Mouse (Mus musculus) lung, adult 18-20 months (tissue): ENCODE data around the gene Lrrc20.
"Not testable (repeated sequence)": the region's sequence is repeated elsewhere in the genome, so short reads cannot be mapped to it uniquely, and the experiment has no call there.

ENCODE experiments used
- DNase-seq, 2 experiments: peaks; one replicate each; pipeline ENCODE4 v3.0.0; 2022; ENCODE audit warnings: mixed read lengths in 2 of 2

The Lrrc20 gene

GRCm38 (mm10) chr10:61475594-61476439 lies at the start of gene Lrrc20:
Gene Lrrc20 (plus strand): TSS chr10:61475801.
- DNase-seq: peak; percentile 94 to 95

DNA sequence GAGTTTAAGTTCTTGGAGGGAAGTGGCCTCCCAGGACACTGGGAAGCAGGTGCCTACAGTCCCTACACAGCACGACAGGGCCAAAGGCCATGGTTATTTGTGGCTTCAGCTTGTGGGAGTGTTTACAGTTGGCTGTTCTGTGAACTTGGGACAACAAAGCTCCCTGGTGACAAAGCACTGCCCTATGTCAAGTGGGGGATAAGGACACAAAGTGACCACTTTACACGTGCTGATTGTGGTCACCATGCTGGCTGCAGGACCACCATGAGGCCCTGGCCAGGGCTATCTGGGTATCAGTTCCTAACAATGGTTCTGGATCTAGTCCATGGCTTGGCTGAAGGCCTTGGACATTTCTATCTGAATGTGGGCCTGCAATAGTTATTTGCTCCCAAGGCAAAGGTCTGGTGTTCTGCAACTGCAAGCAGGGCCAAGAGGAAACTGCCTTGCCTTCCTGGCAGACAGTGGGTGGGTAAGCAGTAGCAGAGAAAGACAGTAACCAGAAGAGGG lies 49.3 kb upstream of the Lrrc20 start:
- peak; percentile 47 to 60 for DNase-seq

GRCm38 (mm10) chr10:61427951-61428350 lies 47.6 kb upstream of the Lrrc20 start:
- DNase-seq: no peak

- DNase-seq: no peak
Observed at GRCm38 (mm10) chr10:61428416-61428815, 47.2 kb upstream of the Lrrc20 start.

GRCm38 (mm10) chr10:61429043-61429442 lies 46.6 kb upstream of the Lrrc20 start:
- DNase-seq: no peak

DNA sequence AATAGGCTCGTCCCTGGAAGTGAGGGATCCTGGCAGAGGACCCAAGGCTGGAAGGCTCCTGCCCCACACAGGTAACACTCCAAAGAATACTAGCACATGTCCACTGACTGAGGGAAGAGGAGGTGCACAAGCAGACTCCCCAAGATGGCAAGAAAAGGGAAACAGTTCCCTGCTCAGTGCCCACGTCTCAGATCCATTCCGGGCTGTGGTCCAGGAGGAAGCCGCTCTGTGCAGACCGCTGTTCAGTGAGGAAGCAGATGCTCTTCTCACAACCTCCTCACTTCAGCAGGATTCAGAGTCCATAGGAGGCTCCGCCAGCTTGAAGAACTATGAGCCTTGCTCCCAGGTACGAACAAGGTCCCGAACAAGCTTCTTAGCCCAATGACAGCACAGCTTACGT lies 44.2 kb upstream of the Lrrc20 start:
- no peak for DNase-seq

DNA sequence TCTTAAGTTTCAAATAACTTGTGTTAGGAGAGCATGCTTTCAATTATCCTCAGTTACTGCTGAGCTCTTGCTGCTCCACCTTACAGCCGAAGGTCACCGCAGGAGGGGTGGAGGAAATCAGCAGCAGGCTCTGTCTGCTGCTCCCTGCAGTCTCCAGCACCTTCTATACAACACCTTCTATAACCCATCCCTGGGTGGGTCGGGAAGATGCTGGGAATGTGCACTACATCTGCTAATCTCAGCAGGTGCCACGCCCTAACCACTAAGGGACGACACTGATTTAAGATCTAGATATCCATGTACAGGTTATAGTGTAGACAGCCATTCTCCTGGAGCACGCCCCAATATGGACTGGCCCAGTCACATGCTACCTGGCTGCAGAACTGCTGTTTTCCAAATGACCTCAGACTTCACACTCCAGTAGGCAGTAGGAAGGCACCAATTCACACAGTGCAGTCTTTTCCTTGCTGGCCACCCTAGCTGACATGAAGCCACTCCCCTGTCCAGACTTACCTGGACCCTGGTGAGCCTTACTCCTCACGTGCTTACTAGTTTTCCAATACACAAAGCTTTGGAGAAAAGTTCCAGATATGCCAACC lies 35.3 kb upstream of the Lrrc20 start:
- no peak for DNase-seq

DNA sequence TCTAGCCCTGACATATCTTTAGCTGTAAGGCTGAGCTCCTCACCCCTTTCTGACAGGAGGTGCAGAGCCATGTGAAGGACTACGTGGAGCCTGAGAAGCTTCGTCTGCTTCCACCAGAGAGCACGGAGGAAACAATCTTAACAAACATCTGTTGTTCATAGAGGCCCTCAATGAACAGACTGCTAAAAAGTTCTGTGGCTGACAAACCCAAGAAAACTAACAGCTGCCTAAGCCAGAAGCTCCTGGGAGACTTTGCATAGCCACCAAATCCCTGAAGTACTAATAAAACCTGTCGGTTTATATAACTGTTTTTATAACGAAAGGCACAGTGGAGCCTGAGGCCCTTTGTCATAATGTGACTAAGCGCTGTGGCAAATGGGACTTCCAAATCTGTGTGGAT lies 32.1 kb upstream of the Lrrc20 start:
- no peak for DNase-seq

DNA sequence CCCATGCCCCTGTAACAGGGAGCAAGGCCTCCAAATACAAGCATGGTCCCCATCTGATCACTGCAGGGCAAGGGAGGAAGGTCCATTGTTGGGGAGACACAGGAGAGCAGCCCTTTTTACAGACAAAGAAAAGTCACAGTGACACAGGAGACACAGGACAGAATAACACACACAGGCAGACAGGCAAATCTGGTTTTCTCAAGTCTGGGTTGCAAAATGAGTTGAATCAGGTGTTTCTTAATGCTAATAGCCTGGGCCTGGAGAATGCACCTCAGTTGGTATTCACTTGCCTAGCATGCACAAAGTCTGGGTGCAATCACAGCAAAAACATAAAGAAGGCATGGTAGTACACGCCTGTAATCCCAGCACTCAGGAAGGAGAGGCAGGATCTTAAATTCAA lies 31.7 kb upstream of the Lrrc20 start:
- DNase-seq: no peak

DNA sequence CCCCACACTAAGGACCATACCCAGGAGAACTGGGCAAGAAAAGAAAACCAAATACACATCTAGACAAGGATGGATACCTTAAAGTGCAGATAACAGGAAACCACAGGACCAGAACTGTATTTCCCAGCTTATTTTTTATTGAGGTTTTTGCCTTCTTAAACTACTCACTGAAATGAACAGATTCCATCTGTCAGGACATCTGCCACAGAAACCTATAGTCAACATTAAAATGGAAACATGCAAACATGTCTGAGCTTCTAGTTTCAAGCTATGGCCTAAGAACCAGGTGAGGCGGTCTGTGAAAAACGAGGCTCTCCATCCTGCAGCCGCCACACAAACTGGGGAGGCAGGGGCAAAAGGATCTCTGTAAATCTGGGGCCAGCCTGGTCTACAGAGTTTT lies 30.6 kb upstream of the Lrrc20 start:
- no peak for DNase-seq

GRCm38 (mm10) chr10:61447581-61448353 lies 27.8 kb upstream of the Lrrc20 start:
- no peak for DNase-seq

DNA sequence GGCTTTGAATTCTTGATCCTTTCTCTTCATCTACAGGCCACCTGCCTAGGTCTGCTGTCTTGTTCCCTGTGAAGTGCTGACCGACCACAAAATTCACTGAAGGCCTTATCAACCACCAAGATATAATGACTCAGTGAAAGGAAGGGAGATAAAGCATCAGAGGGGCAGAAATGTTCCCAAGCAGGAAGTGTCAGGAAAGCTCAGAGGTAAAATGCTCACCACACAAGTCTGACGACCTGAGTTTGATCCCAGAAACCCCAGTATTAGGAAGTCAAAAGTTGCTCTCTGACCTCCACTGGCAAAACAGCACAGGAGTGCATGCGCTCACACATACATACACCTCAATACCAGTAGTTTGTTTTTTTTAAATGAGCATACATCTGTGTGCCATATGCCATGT lies 26.8 kb upstream of the Lrrc20 start:
- DNase-seq: no peak

DNA sequence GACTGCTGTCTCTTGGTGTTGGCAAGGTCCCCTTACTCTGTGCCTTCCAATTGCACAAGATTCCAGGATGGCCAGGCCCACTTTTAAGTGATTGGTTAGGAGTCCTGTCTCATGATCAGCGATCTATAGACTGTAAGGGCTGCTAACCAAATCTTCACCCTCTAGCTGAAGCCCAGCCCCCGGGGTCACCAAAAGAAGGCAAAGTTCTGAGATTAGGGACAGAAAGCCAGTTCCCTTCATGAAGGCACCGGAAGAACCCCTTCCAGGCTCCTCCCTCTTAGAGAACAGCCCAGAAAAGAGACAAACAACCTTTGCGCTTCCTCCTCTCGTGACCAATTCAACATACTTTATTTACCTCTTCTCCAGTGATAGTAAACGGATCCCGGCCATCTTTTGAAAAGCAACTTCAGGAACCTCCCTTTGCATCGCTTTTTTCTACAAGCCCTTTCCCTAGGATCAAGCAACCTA lies 24.1 kb upstream of the Lrrc20 start:
- DNase-seq: peak; percentile 40 to 46

GRCm38 (mm10) chr10:61451931-61452617 lies 23.5 kb upstream of the Lrrc20 start:
- DNase-seq: peak; percentile 57 to 63

DNA sequence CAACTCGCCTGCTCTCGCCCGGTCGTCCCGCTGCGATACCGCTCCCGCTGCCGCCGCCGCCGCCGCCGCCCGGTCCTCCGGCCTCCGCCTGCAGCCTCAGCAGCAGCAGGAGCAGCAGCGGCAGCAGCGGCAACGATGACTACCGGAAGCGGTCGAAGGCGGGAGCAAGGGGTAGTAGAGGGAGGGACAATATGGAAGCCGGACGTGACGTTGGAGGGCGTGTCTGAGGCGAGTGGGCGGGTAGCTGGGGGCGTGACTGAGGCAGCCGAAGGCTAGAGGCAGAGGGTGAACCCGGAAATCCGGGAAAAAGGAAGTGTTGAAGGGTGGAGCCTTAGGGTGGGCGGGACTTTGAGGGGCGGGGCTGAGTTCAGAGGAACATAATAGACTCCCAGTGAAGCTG lies 23.0 kb upstream of the Lrrc20 start, which contains the start of gene Eif4ebp2:
Eif4ebp2 (minus strand) TSS at position 17 of the 400 bp plus-strand sequence.
- peak; percentile 99 for DNase-seq

GRCm38 (mm10) chr10:61453171-61453570 lies 22.4 kb upstream of the Lrrc20 start:
- not testable (repeated sequence) for DNase-seq

DNA sequence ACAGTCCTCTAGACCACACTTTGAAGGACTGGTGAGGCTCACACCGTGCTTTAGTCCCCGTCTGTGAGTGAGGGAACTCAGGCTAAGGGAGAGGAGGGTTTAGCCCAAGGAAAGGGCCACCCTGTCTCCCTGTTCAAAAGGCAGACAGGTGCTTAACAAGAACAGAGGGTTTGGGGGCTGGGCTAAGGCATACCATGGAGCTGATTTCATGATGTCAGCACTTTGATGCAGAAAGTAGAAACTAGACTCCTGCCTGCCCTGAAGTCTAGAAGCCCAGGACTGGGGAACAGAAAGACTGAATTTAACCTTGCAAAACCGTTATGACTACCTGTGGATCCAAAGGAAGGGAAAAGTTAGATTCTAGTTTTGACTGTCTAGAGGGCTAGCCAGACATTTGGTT lies 18.4 kb upstream of the Lrrc20 start:
- DNase-seq: no peak

- peak; percentile 62 to 74 for DNase-seq
Observed at GRCm38 (mm10) chr10:61465009-61465408, 10.6 kb upstream of the Lrrc20 start.

GRCm38 (mm10) chr10:61466242-61466641 lies 9.4 kb upstream of the Lrrc20 start:
- DNase-seq: no peak

- no peak for DNase-seq
Observed at GRCm38 (mm10) chr10:61466873-61467272, 8.7 kb upstream of the Lrrc20 start.

GRCm38 (mm10) chr10:61468900-61469299 lies 6.7 kb upstream of the Lrrc20 start:
- DNase-seq: no peak

GRCm38 (mm10) chr10:61473640-61474039 lies 2.0 kb upstream of the Lrrc20 start:
- no peak for DNase-seq

DNA sequence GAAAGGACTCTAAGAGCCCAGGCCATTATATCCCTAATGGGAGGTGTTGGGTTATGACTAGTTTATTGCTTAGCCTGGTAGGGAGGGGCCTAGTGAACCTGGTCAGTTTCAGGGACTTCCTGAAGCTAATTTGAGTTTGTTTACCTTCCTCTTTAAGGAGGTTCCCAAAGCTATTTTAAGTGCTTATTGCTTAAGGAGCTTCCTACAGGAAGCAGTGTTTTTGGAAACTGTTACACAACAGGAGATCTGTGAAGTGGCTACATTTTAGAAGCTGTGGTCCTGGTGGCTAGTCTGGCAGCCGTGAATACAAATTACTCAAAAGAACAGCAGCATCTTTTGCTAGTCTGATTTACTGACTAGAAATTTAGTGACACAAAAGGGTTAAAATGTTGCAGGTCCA lies 1.3 kb upstream of the Lrrc20 start:
- DNase-seq: no peak
